Mouse (Mus musculus) embryonic facial prominence, embryonic 15.5 days (tissue): ENCODE data around the gene Mup20. TPM values are rescaled to one million over a fixed set of nuclear protein-coding genes. Genes with fewer than 3 reads are reported as not detected.

Experiments
- polyA plus RNA-seq: library from polyadenylated mRNA; unstranded; fragments of >200 nt; fragmentation: Nextera tagmentation; extraction: Ambion mirVana; gene quantifications from 2 replicates; pipeline ENCODE4 v1.2.1, GENCODE M21; 2015

Mup20 gene
- polyA plus RNA-seq, 1 experiment from 2014 or later: not detected

Other genes with a start within 250 kb of the Mup20 start
- 0.30 and 0.41 TPM in 2 replicates for gene Mup5, start 218.9 kb downstream of the Mup20 start, polyA plus RNA-seq
- not detected in 2 replicates for gene Mup3, start 33.2 kb upstream of the Mup20 start, polyA plus RNA-seq
- not detected in 2 replicates for gene Mup21, start 96.7 kb upstream of the Mup20 start, polyA plus RNA-seq
- gene Zfp37, start 176.9 kb upstream of the Mup20 start, polyA plus RNA-seq: 9.5 and 10.8 TPM in 2 replicates
- 38.9 and 39.3 TPM in 2 replicates for gene Slc31a2, start 208.4 kb upstream of the Mup20 start, polyA plus RNA-seq